Mouse (Mus musculus): Measurements from ENCODE around the gene Oxnad1. TPM values are rescaled to one million over a fixed set of nuclear protein-coding genes. Genes with fewer than 3 reads are reported as not detected.

Oxnad1 gene
- total and polyA plus RNA-seq, 3 experiments, result 47.6 to 111 (median 77.7) TPM

DNA sequence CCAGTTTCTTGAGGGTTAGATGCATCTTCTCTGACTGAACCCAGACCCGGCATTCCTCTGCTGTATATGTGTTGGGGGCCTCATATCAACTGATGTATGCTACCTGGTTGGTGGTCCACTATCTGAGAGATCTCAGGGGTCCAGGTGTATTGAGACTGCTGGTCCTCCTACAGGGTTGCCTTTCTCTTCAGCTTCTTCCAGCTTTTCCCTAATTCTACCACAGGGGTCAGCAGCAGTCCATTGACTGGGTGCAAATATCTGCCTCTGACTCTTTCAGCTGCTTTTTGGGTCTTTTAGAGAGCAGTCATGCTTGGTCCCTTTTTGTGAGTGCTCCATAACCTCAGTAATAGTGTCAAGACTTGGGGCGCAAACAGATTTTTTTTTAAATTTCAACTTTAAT is 65.7 kb downstream of the Oxnad1 start:
- TF ChIP-seq HCFC1 (IDR thresholded peaks at IDR 0.05; ENCODE audit: low read depth, low read length) (no peak), IRF4 (IDR thresholded peaks at IDR 0.05; ENCODE audit: low read depth, low read length) (no peak), CTCF (conservative IDR thresholded peaks at IDR 0.05 in 1 of 2, IDR thresholded peaks at IDR 0.05 in 1 of 2; ENCODE audit: low read depth in 2 of 2, low read length in 2 of 2) (peak in 1 of 2 experiments; percentile 46; a peak in 2 of 4 replicates), RAD21 (IDR thresholded peaks at IDR 0.05; ENCODE audit: low read depth, low read length) (peak; percentile 48), MYC (IDR thresholded peaks at IDR 0.05; ENCODE audit: low read depth, low read length) (no peak)

DNA sequence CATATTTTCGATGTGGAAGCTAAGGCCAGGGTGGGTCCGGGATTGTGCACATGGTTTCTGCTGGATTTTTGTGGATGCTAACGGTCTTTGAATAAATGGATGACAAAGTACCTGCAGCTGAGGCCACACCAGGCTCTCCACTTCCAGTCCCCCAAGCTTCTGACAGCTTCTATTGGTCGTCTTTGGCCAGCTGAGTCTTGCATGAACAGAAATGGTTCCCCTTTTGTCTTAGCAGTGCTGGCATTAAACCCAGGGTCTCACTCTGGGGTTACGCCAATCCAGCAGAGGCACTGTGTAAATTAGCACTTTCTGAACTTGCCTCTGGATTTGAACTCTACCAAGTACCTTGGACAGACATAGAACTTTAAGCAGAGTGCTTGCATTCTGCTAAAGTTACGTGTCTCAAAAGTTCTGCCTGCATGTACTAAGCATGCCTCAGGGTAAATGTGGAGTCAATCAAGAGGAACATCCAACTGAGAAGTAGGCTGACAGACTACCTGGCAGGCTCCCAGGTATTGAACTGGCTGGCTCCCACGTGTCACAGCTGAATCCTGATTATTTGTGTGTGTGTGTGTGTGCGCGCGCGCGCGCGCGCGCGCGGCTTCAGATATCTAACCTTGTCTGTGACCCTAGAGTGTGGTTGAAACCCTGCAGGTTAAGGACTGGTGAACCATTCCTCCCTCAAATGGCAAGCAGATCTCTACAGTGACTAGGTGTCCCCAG is 67.2 kb downstream of the Oxnad1 start:
- no peak for TF ChIP-seq MXI1 (IDR thresholded peaks at IDR 0.05; ENCODE audit: low read depth, low read length)
- TF ChIP-seq PAX5 (IDR thresholded peaks at IDR 0.05; ENCODE audit: low read length), result no peak
- TF ChIP-seq MAFK (IDR thresholded peaks at IDR 0.05; ENCODE audit: insufficient replicate concordance, low read length), result no peak
- TF ChIP-seq POLR2AphosphoS2 (IDR thresholded peaks at IDR 0.05; ENCODE audit: low read depth, low read length), result no peak
- TF ChIP-seq POLR2A (IDR thresholded peaks at IDR 0.05; ENCODE audit: low read depth, low read length), result no peak
- no peak for TF ChIP-seq ZKSCAN1 (IDR thresholded peaks at IDR 0.05; ENCODE audit: borderline replicate concordance, low read depth, low read length)
- TF ChIP-seq IRF4 (IDR thresholded peaks at IDR 0.05; ENCODE audit: low read depth, low read length), result no peak
- TF ChIP-seq TBP (conservative IDR thresholded peaks at IDR 0.05; ENCODE audit: low read depth, low read length), result no peak
- TF ChIP-seq KAT2A (IDR thresholded peaks at IDR 0.05; ENCODE audit: insufficient replicate concordance, low read length), result no peak
- no peak for TF ChIP-seq BHLHE40 (IDR thresholded peaks at IDR 0.05; ENCODE audit: low read depth, low read length)
- TF ChIP-seq ELF1 (IDR thresholded peaks at IDR 0.05; ENCODE audit: low read depth, low read length), result no peak
- no peak for TF ChIP-seq MEF2A (IDR thresholded peaks at IDR 0.05; ENCODE audit: borderline replicate concordance, low read depth, low read length)
- TF ChIP-seq SIN3A (IDR thresholded peaks at IDR 0.05; ENCODE audit: low read length), result no peak
- no peak for TF ChIP-seq JUND (conservative IDR thresholded peaks at IDR 0.05; ENCODE audit: low read depth, low read length)
- TF ChIP-seq USF2 (conservative IDR thresholded peaks at IDR 0.05; ENCODE audit: low read depth, low read length), result no peak
- TF ChIP-seq ZC3H11A (IDR thresholded peaks at IDR 0.05; ENCODE audit: low read depth, low read length), result no peak
- TF ChIP-seq E2F4 (IDR thresholded peaks at IDR 0.05; ENCODE audit: insufficient replicate concordance, low read depth, low read length), result no peak
- TF ChIP-seq MYC (IDR thresholded peaks at IDR 0.05; ENCODE audit: low read depth, low read length), result no peak
- no peak for TF ChIP-seq RCOR1 (conservative IDR thresholded peaks at IDR 0.05; ENCODE audit: low read depth, low read length)
- TF ChIP-seq ZMIZ1 (IDR thresholded peaks at IDR 0.05; ENCODE audit: low read depth, low read length), result no peak
- H3K4me1 ChIP-seq (ENCODE audit: control insufficient read depth in 1 of 2, insufficient read depth in 2 of 2), result no peaks in the 10 kb centered on the region
- H3K27ac ChIP-seq (ENCODE audit: insufficient read depth, low read depth), result no peak overlapping the region
- H3K36me3 ChIP-seq (replicated peaks in 1 of 2; ENCODE audit: control insufficient read depth in 1 of 2, insufficient read depth in 1 of 2, low read length in 1 of 2), result peaks cover 0 to 1% of the 10 kb centered on the region in 2 experiments
- dilution Hi-C loops (cut with MboI; ENCODE audit: extremely low pct_ligation_motif_present, extremely low pct_unique_long_range_greater_than_20kb, low sequenced_read_pairs) (no loop called here), in situ Hi-C loops (cut with MboI; ENCODE audit: low pct_ligation_motif_present, low pct_unique_long_range_greater_than_20kb, low sequenced_read_pairs) (loop anchor here (5.0 kb wide), 1 partner anchor 35 kb away; no protein-coding TSS in a partner anchor)
- no peak overlapping the region for H3K9ac ChIP-seq (ENCODE audit: insufficient read depth, low read depth)
- peaks cover 8% of the 10 kb centered on the region for H3K9me3 ChIP-seq (replicated peaks; ENCODE audit: low read length)
- DNase-seq (ENCODE audit: extremely low read depth), result no peak
- no peaks in the 10 kb centered on the region for H3K27me3 ChIP-seq (replicated peaks)
- H3K79me2 ChIP-seq (replicated peaks; ENCODE audit: control insufficient read depth, extremely low read depth, insufficient read depth, poor library complexity, severe bottlenecking), result no peaks in the 10 kb centered on the region
- H3K4me2 ChIP-seq (ENCODE audit: insufficient read depth, low read depth, poor library complexity, severe bottlenecking), result no peak overlapping the region
- no peak overlapping the region for H3K4me3 ChIP-seq (replicated peaks in 1 of 3; ENCODE audit: low read depth in 2 of 3, low read length in 2 of 3, poor library complexity in 1 of 3)

More for the DNA sequence above, 65.7 kb downstream of the Oxnad1 start:
- DNase-seq (ENCODE audit: extremely low read depth), result no peak
- in situ Hi-C loops (cut with MboI; ENCODE audit: low pct_ligation_motif_present, low pct_unique_long_range_greater_than_20kb, low sequenced_read_pairs), result loop anchor here (5.0 kb wide), 1 partner anchor 36 kb away; no protein-coding TSS in a partner anchor
- no peaks in the 10 kb centered on the region for H3K27me3 ChIP-seq (replicated peaks)
- dilution Hi-C loops (cut with MboI; ENCODE audit: extremely low pct_ligation_motif_present, extremely low pct_unique_long_range_greater_than_20kb, low sequenced_read_pairs), result no loop called here
- no peak overlapping the region for H3K9ac ChIP-seq (ENCODE audit: insufficient read depth, low read depth)
- H3K4me1 ChIP-seq (ENCODE audit: control insufficient read depth in 1 of 2, insufficient read depth in 2 of 2), result no peaks in the 10 kb centered on the region
- H3K79me2 ChIP-seq (replicated peaks; ENCODE audit: control insufficient read depth, extremely low read depth, insufficient read depth, poor library complexity, severe bottlenecking), result no peaks in the 10 kb centered on the region
- H3K4me2 ChIP-seq (ENCODE audit: insufficient read depth, low read depth, poor library complexity, severe bottlenecking), result no peak overlapping the region
- H3K27ac ChIP-seq (ENCODE audit: insufficient read depth, low read depth), result no peak overlapping the region
- H3K4me3 ChIP-seq (replicated peaks in 1 of 3; ENCODE audit: low read depth in 2 of 3, low read length in 2 of 3, poor library complexity in 1 of 3), result no peak overlapping the region
- H3K36me3 ChIP-seq (replicated peaks in 1 of 2; ENCODE audit: control insufficient read depth in 1 of 2, insufficient read depth in 1 of 2, low read length in 1 of 2), result no peaks in the 10 kb centered on the region
- peaks cover 13% of the 10 kb centered on the region for H3K9me3 ChIP-seq (replicated peaks; ENCODE audit: low read length)
